Mouse (Mus musculus): ENCODE measurements around the gene Nup107.
"Not testable (repeated sequence)": the region's sequence is repeated elsewhere in the genome, so short reads cannot be mapped to it uniquely, and the experiment has no call there.

The Nup107 gene

DNA sequence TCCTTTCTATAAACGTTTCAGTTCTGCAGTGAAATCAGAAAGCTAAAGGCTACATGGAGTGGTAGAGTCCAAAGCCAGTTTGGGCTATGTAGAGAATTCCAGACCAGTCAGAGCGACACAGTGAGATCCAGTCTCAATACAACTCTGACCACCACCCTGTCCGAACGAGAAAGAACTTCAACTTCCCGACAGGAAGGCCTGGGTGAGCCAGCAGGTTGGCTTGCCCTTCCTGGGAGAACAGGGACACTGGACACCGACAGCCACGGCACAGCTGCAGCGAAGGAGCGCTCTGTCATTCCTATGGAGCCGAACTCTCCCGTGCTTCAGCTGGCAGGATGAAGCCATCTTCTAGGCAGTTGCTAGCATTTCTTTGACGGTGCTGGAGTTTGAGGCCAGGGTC, 57.1 kb downstream of the Nup107 start:
- DNase-seq (ENCODE audit: low spot score): not testable (repeated sequence)

DNA sequence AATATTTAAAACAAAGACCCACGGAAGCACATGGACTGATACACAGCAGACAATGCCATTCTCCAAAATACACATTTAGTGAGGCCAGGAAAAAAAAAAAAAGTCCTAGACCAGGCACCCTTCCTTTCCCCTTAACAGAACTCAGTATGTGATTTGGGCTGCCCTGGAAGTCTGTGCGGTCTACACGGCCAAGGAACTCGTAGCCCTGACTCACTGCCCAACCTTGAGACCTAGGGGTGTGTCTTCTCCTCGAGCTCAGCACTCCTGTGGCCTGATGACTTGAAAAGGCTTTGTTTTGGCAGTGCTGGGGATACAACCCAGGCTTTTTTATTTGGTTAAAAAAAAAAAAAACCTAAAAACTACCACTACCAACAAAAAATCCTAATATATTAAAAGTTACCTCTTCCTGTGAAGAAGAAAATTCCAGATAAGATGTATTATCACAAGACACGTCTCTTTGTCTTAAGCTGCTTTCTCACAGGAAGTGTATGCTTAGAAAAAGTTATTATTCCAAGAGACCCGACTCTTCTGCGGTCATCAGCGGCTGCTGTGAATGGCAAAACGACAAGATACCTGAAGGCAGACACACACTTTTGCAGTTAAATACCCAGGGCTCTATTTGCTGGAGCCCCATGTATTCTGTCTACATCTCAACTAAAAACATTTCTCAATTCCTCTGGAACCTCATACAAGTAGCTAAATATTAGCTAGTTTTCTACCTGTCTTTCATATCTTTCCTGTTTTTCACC, 58.2 kb downstream of the Nup107 start:
- not testable (repeated sequence) for DNase-seq (ENCODE audit: low spot score)

DNA sequence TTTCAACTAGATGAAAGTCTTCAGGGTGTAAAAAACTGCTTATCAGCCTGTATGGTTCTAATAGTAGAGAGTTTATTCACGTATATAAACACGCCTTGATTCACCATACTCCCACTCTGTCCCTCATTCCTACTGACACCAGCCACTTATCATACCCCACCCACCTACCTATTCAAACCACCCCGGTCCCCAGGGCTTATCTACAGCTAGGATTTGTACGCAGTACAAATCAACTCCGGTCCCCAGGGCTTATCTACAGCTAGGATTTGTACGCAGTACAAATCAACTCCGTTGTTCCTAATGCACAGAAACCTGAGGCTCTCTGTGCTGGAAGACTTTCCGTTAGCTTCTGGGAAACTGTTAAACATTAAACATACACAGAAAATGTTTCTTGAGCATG, 58.9 kb downstream of the Nup107 start:
- DNase-seq (ENCODE audit: low spot score): not testable (repeated sequence)

DNA sequence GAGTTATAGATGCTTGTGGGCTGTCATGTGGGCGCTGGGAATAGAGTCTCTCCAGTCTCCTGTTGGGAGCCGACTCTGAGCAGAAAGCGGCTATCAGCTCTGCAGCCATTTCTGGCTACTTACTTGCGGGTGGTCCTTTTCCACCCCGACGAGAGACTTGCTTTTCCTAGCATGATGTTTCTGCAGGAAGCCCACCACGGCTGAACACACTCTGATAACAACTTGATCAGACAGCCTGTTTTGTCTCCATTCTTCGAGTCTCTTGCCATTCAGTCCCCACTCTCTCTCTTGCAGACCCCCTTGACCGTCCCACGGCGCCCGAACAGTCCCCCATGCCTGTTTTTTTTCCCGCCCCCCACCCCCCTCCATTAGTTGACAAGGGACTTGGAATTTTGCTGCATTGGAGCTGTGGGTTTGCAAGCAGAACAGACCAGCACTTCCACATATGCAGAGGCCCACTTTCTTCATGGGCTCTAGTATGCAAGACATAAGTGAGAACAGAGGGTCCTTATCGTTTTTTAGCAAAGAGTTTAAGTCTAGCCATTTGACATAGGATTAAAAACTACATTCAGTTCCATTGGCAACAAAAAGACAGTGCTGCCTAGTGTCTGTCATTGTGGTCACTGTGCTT, 59.4 kb downstream of the Nup107 start:
- no peak for DNase-seq (ENCODE audit: low spot score)

DNA sequence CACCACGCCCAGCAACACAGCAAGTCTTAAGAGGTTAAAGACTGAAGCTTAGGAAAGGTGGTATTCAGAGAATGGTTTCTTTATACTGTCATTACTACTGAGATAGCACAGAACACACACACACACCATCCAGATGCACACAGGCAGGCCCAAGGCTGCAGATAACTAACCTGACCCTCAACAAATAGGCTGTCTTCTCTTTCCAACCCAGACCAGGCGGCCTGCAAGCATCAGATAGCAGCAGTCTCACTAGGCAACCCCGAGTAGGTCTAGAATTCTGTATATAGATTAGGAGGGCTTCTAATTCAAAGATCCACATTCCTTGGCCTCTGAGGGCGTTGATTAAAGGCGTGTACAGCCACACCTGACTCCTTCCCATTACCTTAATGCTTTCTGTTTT, 60.3 kb downstream of the Nup107 start:
- DNase-seq (ENCODE audit: low spot score): no peak

DNA sequence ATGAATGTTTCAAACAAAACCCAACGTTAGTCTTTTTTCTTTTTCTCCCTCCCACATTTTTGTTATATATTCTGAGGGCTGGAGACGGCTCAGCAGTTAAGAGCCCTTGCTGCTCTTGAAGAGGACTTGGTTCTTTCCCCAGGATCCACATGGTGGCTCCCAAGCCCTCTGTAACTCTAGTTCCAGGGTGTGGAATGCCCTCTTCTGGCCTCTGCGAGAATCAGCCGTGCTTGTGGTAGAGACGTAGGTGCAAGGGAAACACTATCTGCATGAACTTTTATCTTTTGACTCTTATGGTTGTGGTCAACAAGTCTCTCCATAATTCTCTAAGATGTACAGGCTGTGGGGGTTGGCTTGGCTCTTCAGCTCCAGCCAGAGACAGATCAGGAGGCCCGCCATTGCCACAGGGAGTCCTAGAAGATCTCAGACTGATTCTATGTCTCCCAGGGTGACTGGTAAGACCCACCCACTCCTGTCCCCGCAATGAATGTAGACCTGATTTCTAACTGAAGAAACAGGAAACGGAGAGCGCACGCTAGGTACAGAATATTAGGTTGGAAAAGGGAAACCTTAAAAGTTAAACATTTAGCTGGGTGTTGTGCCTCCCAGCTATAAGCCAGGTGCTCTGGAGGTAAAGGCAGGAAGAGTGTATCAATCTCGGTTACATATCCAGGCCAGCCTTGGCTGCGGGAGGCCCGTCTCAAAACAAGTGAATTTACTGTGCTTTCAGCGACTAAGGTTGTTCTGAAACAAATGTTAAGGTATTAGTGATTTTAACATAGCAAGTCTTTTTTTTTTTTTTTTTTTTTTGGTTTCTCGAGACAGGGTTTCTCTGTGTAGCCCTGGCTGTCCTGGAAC, 61.0 kb downstream of the Nup107 start:
- no peak for DNase-seq (ENCODE audit: low spot score)

DNA sequence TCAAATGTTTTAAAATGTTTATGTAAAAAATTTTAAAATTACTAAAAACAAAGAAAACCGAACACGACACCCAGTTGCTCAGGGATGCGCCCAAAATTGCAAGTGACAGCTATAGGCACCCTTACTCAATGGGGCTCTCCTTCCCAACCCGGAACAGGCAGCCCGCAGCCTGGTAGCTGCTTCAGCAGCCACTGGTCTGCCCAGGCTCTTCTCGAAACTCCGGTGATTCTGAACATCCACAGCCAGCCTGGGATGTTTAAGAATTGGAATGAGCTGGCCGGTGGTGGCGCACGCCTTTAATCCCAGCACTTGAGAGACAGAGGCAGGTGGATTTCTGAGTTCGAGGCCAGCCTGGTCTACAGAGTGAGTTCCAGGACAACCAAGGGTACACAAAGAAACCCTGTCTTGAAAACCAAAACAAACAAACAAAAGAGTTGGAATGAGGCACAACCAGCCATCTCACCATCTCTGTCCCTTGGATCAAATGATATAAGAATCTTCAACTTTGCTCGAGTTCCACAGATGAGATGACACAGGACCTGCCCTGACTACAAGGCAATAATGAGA, 61.8 kb downstream of the Nup107 start:
- no peak for DNase-seq (ENCODE audit: low spot score)

DNA sequence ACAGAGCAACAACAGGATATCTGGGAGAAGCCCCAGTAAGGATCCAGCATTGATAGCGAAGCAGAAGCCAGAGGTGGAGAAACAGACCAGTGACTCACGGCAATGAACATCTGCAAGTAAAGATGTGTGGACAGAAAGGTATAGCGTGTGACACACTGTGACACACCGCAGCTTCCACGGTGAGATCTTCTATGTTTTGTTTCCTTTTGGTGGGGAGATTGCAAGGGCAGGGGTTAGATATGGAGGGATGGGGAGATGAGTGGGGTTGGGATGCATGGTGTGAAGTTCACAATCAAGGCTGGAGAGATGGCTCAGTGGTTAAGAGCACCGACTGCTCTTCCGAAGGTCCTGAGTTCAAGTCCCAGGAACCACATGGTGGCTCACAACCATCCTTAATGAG, 62.4 kb downstream of the Nup107 start:
- no peak for DNase-seq (ENCODE audit: low spot score)

DNA sequence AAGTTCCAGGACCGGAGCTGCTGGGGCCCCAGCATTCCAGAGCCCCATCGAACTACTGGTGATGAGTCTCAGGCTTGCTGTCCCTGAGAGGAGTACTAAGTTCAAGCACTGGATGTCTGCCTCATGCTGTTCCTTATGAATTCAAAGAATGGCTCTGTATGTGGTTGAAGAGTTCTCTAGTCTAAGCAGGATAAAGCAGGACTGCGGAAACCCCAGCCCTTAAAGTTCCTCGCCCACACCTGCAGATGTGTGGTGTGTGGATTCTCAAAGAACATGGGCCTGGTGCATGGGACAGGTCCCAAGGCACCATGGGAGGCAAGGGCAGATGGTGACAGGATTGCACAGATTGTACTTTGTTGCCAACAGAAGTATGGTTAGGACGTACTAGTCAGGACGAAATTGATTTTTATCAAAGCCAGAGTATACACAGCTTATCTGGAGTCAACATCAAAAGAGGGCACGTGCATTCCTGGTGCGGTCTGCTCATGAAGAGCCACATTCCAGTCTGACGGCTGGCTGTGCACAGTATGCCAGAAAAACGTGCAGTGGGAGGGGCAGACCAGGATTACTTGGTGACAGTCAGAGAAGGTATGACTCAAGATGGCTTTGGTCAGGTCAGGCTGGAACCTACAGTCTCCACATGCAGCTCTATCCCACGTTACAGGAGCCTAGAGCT, 63.2 kb downstream of the Nup107 start:
- DNase-seq (ENCODE audit: low spot score): no peak

DNA sequence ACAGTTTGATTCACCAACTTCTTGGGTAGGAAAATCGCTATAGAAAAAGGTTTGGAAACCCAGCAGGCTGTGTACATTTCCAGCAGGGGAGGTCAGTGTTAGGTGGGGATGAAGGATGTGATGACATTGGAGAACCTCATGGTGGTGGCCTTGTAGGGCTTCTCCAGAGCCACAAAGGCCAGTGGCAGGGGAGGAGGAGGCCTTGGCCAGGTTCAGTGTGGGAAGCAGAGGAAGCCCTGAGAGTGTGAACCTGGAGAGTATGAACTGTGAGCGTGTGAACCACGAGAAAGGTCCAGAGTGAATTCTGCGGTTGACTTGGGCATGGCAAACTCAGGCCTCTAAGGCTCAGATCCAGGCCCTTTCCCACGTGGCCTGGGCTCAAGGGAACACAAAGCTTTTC, 63.9 kb downstream of the Nup107 start:
- no peak for DNase-seq (ENCODE audit: low spot score)

DNA sequence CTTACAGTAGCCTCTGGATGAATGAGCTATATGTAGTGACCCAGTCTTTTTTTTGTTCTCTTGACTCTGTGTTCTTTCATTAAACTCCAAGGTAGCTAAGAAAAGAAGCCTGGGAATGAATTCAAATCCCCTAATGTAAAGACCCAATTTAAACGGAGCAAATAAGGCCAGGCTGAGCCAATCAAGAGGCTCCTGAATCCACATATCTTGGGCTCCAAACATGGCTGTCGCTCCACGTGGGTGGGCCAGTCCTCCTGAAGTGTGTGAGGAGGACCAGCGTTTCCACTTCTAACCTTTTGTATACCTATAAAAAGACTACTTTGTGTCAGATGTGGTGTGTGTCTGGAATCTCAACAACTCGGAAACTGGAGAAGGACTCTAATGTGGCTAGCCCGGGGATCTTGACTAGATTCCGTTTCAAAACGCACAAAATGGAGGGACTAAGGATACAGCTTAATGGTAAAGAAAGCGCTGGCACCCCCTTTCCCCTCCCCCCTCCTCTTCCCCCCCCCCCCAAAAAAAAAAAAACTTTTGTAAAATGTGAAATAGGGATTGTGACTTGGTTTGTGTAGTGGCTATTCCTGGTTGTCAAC, 64.9 kb downstream of the Nup107 start:
- no peak for DNase-seq (ENCODE audit: low spot score)

DNA sequence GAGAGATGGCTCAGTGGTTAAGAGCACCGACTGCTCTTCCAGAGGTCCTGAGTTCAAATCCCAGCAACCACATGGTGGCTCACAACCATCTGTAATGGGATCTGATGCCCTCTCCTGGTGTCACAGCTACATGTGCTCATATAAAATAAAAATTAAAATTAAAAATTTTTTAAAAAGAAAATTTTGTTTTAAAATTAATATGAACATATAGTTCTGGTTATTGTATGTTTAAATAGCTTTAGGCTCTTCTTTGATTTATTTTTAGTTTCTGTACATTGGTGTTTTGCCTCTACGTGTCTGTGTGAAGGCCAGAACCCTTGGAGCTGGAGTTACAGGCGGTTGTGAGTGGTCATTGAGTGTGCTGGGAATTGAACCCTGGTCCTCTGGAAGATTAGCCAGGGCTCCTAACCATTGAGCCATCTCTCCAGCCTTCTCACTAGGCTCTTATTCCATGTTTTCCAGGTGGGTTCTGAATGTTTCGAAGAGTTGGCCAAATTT, 65.6 kb downstream of the Nup107 start:
- no peak for DNase-seq (ENCODE audit: low spot score)

DNA sequence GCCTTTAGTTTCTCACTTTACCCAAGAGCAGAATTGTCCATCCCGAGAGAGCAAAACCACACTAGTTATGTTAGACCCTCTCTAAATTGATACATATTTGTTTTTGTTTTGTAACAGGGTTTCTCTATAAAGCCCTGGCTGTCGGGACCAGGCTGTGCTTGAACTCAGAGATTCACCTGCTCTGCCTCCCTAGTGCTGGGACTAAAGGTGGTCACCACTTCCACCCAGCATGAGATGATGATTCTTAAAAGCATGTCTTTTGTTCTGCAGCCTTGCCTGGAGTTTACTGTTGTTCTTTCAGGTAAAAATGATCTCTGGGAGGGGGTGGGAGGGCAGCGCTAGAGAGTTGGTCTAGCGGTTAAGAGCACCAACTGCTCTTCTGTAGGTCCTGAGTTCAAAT, 66.2 kb downstream of the Nup107 start:
- DNase-seq (ENCODE audit: low spot score): no peak

DNA sequence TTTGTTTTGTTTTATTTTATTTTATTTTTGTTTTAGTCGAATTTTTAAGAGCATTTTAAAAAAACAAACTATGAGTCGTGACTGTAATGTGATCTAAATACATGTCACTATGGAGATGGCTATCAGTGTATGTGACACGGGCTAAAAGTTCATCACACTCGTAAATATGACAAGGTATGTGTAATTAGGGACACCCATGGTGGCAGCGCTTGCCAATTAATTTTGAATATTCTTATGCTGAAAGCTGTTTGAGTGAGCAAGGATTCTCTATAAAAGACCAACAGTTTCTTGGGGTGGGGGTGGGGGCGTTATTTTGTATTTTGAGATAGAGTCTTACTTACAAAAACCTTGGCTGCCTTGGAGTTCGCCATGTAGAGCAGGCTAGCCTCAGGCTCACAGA, 66.8 kb downstream of the Nup107 start:
- no peak for DNase-seq (ENCODE audit: low spot score)

DNA sequence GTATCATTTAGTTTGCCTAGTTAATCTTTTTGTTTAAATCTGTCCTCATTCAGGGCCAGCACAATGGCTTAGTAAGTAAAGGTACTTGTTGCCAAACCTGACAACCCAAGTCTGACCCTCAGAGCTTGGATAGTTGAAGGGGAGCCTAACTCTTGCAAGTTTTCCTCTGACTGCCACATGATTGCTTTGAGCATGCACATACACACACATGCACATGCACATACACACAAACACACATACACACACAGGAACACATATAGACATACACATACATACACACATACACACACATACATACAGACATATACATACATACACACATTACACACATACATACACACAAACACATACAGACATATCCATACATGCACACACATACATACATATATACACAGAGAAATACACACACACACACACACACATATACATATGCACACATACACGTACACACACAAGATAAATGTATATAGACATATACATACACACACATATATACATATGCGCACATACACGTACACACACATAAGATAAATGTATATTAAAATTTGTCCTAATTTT, 67.6 kb downstream of the Nup107 start:
- no peak for DNase-seq (ENCODE audit: low spot score)

DNA sequence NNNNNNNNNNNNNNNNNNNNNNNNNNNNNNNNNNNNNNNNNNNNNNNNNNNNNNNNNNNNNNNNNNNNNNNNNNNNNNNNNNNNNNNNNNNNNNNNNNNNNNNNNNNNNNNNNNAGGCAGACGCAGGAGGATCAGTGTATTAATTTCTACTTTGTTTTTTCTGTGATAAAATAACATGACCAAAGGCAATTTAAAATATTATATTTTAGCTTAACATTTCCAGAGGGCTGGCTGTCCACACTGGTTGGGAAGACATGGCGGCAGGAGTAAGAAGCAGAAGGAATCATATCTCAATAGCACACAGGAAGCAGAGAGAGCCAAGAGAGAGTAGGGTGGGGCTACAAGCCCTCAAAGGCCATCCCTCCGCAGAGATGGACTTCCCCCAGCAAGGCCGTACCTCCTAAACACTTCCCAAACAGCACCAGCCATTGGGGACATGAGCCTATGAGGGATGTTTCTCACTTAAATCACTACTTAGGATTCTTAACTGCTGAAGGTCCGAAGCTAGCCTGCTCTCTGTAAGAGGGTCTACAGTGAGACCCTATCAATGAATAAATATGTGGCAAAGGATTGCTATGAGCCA, 68.3 kb downstream of the Nup107 start:
- DNase-seq (ENCODE audit: low spot score): no peak

DNA sequence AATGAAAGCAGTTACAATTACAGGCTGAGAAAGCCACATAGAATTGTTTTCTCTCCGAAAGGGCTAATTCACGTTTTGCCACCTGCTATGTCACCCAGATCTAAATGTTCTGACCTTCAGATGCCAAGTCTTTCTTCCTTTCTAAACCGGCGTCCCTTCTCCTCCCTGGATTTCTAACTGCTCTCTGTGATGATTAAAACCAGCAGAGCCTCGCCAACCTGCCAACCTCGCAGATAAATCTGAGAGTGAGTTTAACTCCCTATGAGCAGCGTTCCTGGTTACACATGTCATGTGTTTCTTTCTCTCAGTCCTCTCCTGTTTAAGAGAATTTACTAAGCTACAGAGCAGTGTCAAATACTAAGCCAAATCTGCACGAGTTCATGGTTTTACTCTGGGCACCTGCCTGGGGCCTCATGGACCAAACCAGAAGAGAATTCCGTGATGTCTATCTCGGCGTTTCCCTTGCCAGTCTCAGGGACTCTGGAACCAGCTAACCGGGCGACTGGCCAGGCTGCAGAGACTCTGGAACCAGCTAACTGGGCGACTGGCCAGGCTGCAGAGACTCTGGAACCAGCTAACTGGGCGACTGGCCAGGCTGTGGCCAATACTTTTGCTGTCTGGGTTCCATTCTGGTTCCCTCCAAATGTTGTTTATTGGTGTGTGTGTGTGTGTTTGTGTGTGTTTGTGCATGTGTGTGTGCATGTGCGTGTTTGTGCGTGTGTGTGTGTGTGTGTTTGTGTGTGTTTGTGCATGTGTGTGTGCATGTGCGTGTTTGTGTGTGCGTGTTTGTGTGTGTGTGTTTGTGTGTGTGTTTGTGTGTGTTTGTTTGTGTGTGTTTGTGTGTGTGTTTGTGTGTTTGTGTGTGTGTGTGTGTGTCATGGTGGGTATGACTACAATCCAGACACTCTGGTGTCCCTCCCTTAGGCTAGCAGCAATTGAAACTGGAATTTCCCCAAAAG, 74.1 kb downstream of the Nup107 start:
- no peak for DNase-seq (ENCODE audit: low spot score)

DNA sequence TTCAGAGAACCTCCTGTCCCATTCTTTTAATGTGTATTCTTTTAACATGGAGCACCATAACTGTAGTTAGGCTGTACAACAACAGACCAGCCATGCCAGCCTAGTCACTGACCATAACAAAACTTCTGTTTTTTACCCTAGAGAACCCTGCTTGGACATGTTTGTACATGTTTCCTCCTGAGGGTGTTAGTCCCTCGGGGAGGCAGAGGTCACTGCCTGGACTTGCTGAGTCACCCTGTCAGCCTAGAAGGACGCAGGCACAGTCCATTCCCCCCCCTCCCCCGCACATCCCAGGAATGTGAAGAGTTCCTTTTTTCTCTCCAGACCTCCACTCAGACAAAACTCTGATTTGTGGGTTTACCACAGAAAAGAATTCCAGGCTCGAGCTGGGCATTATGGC, 74.9 kb downstream of the Nup107 start:
- no peak for DNase-seq (ENCODE audit: low spot score)

DNA sequence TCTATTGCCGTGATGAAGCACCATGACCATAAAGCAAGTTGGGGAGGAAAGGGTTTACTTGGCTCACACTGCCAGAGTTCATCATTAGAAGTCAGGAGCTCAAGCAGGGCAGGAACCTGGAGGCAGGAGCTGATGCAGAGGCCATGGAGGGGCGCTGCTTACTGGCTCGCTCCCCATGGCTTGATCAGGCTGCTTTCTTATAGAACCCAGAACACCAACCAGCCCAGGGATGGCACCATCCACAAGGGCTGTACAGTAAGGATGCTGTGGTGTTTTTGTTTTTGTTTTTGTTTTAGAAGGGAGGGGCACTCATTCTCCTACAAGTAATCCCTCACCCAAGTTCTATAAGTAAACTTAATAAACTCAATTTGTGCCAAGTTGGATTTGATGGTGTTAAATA, 75.8 kb downstream of the Nup107 start:
- no peak for DNase-seq (ENCODE audit: low spot score)

DNA sequence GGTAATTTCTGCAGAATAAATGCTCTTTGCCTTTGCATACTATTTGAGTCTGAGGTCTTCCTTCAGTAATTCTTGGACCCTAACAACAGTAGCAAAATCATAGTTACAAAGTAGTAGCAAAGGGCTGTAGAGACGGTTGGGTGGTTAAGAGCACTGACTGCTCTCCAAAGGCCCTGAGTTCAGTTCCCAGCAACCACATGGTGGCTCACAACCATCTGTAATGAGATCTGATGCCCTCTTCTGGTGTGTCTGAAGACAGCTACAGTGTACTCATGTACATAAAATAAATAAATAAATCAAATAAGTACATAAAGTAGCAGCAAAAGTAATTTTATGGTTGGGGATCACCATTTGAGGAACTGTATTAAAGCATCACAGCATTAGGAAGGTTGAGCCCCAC, 76.9 kb downstream of the Nup107 start:
- DNase-seq (ENCODE audit: low spot score): not testable (repeated sequence)

All from ovary, postnatal 10 days (tissue).